Mouse (Mus musculus): Measurements from ENCODE around the gene Rita1. TPM values are rescaled to one million over a fixed set of nuclear protein-coding genes. Genes with fewer than 3 reads are reported as not detected.

Gene Rita1
- total and polyA plus RNA-seq, 3 experiments = 18.1 to 22.1 TPM; not detected in 1

DNA sequence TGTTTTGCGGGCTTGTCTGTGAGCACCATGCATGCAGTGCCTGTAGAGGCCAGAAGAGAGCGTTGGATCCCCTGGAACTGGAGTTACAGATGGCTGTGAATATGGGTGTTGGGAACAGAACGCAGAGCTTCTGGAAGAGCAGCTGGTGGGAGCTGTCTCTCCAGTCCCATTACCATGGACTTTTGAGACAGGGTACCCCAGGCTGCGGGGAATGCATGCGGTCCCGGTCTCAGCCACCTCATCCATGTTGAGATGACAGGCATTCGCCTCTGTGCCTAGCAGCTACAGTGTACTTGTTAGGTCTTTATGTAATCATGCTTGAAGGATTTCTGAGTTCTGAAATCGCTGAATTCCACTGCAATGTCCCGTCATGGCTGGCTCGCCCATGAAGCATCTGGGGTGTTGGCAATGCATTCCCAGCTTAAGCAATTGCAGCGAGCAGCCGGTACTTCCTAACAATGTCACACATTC lies 43.9 kb upstream of the Rita1 start:
- Histone ChIP-seq H3K9ac (ENCODE audit: control insufficient read depth, low read depth, low read length, poor library complexity, severe bottlenecking) (no peak overlapping the region), H3K4me3 (ENCODE audit: control insufficient read depth in 1 of 2, insufficient read depth in 1 of 2, low read depth in 2 of 2, low read length in 2 of 2) (no peak overlapping the region), H3K27me3 (ENCODE audit: control insufficient read depth in 1 of 2, insufficient read depth in 2 of 2, low read length in 2 of 2) (no peaks in the 10 kb centered on the region), H3K79me2 (ENCODE audit: control insufficient read depth, insufficient read depth, low read length, poor library complexity) (no peaks in the 10 kb centered on the region), H3K9me3 (replicated peaks; ENCODE audit: insufficient read depth, low read length) (no peaks in the 10 kb centered on the region), H3K36me3 (ENCODE audit: control insufficient read depth in 1 of 2, insufficient read depth in 2 of 2, low read length in 2 of 2) (no peaks in the 10 kb centered on the region), H3K4me1 (ENCODE audit: control insufficient read depth in 1 of 2, insufficient read depth in 2 of 2, low read length in 2 of 2) (no peaks in the 10 kb centered on the region), H3K27ac (ENCODE audit: control insufficient read depth, low read depth, low read length) (no peak overlapping the region)
- no peak for TF ChIP-seq SIN3A (IDR thresholded peaks at IDR 0.05; ENCODE audit: low read length)
- no peak for DNase-seq (ENCODE audit: low read depth, low spot score)

DNA sequence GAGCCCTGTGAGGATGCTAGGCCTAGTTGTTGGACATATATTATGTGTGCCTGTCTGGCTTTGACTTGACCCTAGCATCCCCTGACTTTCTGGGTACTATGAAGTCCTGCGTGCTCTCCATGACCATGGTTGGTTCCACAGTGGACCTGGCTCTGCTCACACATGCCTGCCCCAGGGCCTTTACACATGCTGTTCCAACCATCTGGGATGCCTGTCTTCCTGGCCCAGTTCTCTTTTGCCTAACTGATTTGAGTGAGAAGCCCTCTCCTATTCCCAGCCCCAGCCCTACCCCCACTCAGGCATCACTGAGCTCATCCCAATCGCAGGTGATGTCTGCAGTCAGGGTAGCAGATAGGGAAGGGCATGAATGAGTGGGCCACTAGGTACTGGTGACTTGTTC lies 41.5 kb upstream of the Rita1 start:
- no peak for TF ChIP-seq ZNF384 (IDR thresholded peaks at IDR 0.05; ENCODE audit: low read depth, low read length)
- TF ChIP-seq SIN3A (IDR thresholded peaks at IDR 0.05; ENCODE audit: low read length) = no peak
- TF ChIP-seq TBP (IDR thresholded peaks at IDR 0.05; ENCODE audit: low read depth, low read length) = no peak
- no peak for TF ChIP-seq MAX (IDR thresholded peaks at IDR 0.05; ENCODE audit: low read length)
- no peak for TF ChIP-seq TAL1 (IDR thresholded peaks at IDR 0.05; ENCODE audit: low read length)
- TF ChIP-seq MAFK (IDR thresholded peaks at IDR 0.05; ENCODE audit: borderline replicate concordance, low read depth, low read length) = no peak
- TF ChIP-seq MAZ (IDR thresholded peaks at IDR 0.05; ENCODE audit: low read depth, low read length) = no peak
- no peak for TF ChIP-seq RAD21 (IDR thresholded peaks at IDR 0.05; ENCODE audit: low read depth, low read length)
- no peak for TF ChIP-seq E2F4 (IDR thresholded peaks at IDR 0.05; ENCODE audit: borderline replicate concordance, low read depth, low read length)
- no peak for TF ChIP-seq ZC3H11A (IDR thresholded peaks at IDR 0.05; ENCODE audit: low read depth, low read length)
- TF ChIP-seq ELF1 (IDR thresholded peaks at IDR 0.05; ENCODE audit: low read depth, low read length) = no peak
- no peak for TF ChIP-seq POLR2AphosphoS2 (IDR thresholded peaks at IDR 0.05; ENCODE audit: low read length)
- H3K9me3 ChIP-seq (replicated peaks; ENCODE audit: insufficient read depth, low read length) = no peaks in the 10 kb centered on the region
- no peak overlapping the region for H3K9ac ChIP-seq (ENCODE audit: control insufficient read depth, low read depth, low read length, poor library complexity, severe bottlenecking)
- H3K79me2 ChIP-seq (ENCODE audit: control insufficient read depth, insufficient read depth, low read length, poor library complexity) = no peaks in the 10 kb centered on the region
- DNase-seq (ENCODE audit: low read depth, low spot score) = no peak
- H3K27me3 ChIP-seq (ENCODE audit: control insufficient read depth in 1 of 2, insufficient read depth in 2 of 2, low read length in 2 of 2) = no peaks in the 10 kb centered on the region
- peaks cover 0 to 5% of the 10 kb centered on the region in 2 experiments; a peak in 2 of 4 replicates for H3K4me1 ChIP-seq (ENCODE audit: control insufficient read depth in 1 of 2, insufficient read depth in 2 of 2, low read length in 2 of 2)
- H3K27ac ChIP-seq (ENCODE audit: control insufficient read depth, low read depth, low read length) = no peak overlapping the region
- peaks cover 0 to 3% of the 10 kb centered on the region in 2 experiments; a peak in 1 of 4 replicates for H3K36me3 ChIP-seq (ENCODE audit: control insufficient read depth in 1 of 2, insufficient read depth in 2 of 2, low read length in 2 of 2)
- no peak overlapping the region for H3K4me3 ChIP-seq (ENCODE audit: control insufficient read depth in 1 of 2, insufficient read depth in 1 of 2, low read depth in 2 of 2, low read length in 2 of 2)

DNA sequence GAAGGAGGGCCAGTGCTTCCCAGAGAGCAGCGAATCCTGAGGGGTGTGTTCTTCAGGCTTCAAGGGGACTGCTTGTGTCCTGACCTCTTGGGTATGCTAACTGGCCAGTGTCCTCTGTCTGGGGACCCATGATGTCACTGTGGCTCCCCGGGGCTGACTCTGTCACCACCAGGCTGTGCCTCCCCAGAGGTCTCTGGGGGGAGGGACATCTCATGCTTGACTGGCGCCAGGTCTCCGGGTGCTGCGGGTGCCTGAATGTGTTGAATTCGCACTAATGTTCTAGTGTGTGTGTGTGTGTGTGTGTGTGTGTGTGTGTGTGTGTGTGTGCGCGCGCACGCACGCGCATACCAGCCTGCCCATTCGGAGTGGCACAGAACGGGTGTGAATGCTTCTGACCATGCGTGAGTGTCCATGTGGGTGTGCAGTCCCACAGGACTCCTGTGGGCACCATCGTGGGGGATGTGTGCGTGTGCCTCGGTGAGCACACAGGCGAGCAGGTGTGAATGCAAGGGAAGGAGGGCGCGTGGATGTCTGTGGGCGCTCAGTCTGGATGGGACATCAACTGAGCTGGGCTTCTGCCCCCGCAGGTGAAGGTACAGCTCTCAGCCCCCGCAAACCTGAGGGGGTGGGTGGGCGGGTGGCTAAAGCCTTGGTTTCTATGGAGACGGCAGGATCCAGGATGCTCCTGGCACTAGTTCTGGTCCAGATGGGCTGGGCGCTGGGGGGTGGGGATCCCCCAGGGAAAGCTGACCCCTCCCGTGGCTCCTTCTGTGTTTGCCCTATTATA lies 40.7 kb upstream of the Rita1 start:
- Histone ChIP-seq H3K4me1 (ENCODE audit: control insufficient read depth in 1 of 2, insufficient read depth in 2 of 2, low read length in 2 of 2) (peaks cover 0 to 8% of the 10 kb centered on the region in 2 experiments; a peak in 3 of 4 replicates), H3K27me3 (ENCODE audit: control insufficient read depth in 1 of 2, insufficient read depth in 2 of 2, low read length in 2 of 2) (no peaks in the 10 kb centered on the region), H3K79me2 (ENCODE audit: control insufficient read depth, insufficient read depth, low read length, poor library complexity) (no peaks in the 10 kb centered on the region), H3K9me3 (replicated peaks; ENCODE audit: insufficient read depth, low read length) (no peaks in the 10 kb centered on the region), H3K4me3 (ENCODE audit: control insufficient read depth in 1 of 2, insufficient read depth in 1 of 2, low read depth in 2 of 2, low read length in 2 of 2) (no peak overlapping the region), H3K36me3 (ENCODE audit: control insufficient read depth in 1 of 2, insufficient read depth in 2 of 2, low read length in 2 of 2) (peaks cover 0 to 5% of the 10 kb centered on the region in 2 experiments; a peak in 1 of 4 replicates), H3K9ac (ENCODE audit: control insufficient read depth, low read depth, low read length, poor library complexity, severe bottlenecking) (no peak overlapping the region), H3K27ac (ENCODE audit: control insufficient read depth, low read depth, low read length) (no peak overlapping the region)
- DNase-seq (ENCODE audit: low read depth, low spot score) = no peak
- TF ChIP-seq CHD2 (IDR thresholded peaks at IDR 0.05; ENCODE audit: low read length) (no peak), MEF2A (IDR thresholded peaks at IDR 0.05; ENCODE audit: extremely low read depth, insufficient replicate concordance, low read depth, low read length, poor library complexity, severe bottlenecking) (no peak), USF1 (IDR thresholded peaks at IDR 0.05; ENCODE audit: low read depth, low read length) (no peak), MAFK (IDR thresholded peaks at IDR 0.05; ENCODE audit: borderline replicate concordance, low read depth, low read length) (no peak), RAD21 (IDR thresholded peaks at IDR 0.05; ENCODE audit: low read depth, low read length) (no peak)
